Mouse (Mus musculus): ENCODE results near the gene Nelfcd. TPM values are rescaled to one million over a fixed set of nuclear protein-coding genes. Genes with fewer than 3 reads are reported as not detected.

Nelfcd gene
- polyA plus RNA-seq, 1 experiment from 2014 or later = 7.5 TPM

DNA sequence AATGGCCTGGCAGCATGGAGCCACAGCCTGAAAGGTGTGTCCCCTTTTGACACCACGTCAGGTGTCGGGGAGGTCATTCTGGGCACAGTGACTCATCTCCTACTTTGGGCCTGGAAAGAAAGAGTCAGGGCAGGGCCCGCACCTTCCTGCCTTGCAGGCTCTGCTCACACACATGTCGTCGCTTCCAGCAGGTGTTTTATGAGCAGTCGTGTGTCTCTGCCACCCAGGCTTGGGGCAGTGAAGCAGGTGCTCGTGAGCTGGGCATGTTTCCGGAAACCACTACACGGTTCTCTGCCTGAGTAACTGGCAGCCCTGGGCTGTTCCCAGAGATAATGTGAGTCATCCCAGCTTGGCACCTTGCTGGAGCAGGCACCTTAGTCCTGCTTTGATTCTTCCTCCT is 26.9 kb downstream of the Nelfcd start:
- Histone ChIP-seq H3K27ac (no peak overlapping the region), H3K4me3 (ENCODE audit: inconsistent target) (no peak overlapping the region), H3K36me3 (ENCODE audit: inconsistent target) (no peaks in the 10 kb centered on the region), H3K79me2 (ENCODE audit: inconsistent target) (peaks cover 13% of the 10 kb centered on the region)
- WGBS (ENCODE audit: missing documents) = 92% methylated on average over 9 of the region's 9 CpGs

GRCm38 (mm10) chr2:174443046-174443445 is 27.4 kb downstream of the Nelfcd start:
- Histone ChIP-seq H3K27ac (no peak overlapping the region), H3K79me2 (ENCODE audit: inconsistent target) (peaks cover 7% of the 10 kb centered on the region), H3K36me3 (ENCODE audit: inconsistent target) (no peaks in the 10 kb centered on the region), H3K4me3 (ENCODE audit: inconsistent target) (no peak overlapping the region)
- WGBS (ENCODE audit: missing documents) = 57% methylated on average over 2 of the region's 2 CpGs

DNA sequence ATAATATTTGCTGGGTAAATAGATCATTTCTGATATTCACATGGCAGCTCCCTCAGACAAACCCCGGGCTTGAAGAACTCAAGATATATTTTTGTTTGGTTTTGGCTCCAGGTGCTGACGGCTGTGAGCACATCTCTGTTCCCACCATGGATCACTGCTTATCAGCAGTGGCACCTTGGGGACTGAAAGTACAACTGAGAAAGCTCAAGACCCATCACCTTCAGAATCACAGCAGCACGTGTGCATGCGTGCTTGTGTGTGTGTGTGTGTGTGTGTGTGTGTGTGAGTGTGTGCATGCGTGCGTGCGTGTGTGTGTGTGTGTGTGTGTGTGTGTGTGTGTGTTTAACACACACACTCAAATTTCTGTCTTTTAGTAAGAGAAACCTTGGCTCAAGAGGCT is 28.8 kb downstream of the Nelfcd start:
- H3K4me3 ChIP-seq (ENCODE audit: inconsistent target) = no peak overlapping the region
- no peak overlapping the region for H3K27ac ChIP-seq
- no peaks in the 10 kb centered on the region; the same call in 1 of the 2 replicates for H3K79me2 ChIP-seq (ENCODE audit: inconsistent target)
- no peaks in the 10 kb centered on the region for H3K36me3 ChIP-seq (ENCODE audit: inconsistent target)
- 75% methylated on average over 5 of the region's 7 CpGs for WGBS (ENCODE audit: missing documents)

DNA sequence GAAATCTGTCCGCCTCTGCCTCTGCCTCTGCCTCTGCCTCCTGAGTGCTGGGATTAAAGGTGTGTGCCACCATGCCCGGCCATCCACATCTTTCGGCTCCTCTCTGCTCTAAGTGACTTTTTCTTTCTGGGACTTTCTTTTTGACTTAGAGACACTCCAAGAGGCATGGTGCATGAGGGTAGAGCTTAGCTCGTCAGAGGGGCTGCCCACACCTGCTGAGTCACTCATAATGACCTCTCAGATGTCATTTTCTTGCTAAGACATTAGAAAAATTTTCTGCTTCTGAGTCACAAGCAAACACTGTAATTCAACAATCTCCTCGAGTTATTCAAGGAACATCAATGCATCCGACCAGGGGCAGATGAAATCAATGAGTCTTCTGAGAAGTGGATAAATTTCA is 29.4 kb downstream of the Nelfcd start:
- 88% methylated on average over 6 of the region's 6 CpGs for WGBS (ENCODE audit: missing documents)
- H3K4me3 ChIP-seq (ENCODE audit: inconsistent target) = no peak overlapping the region
- H3K27ac ChIP-seq = no peak overlapping the region
- no peaks in the 10 kb centered on the region for H3K36me3 ChIP-seq (ENCODE audit: inconsistent target)
- no peaks in the 10 kb centered on the region; the same call in 1 of the 2 replicates for H3K79me2 ChIP-seq (ENCODE audit: inconsistent target)

GRCm38 (mm10) chr2:174446492-174446891 is 30.9 kb downstream of the Nelfcd start:
- Histone ChIP-seq H3K4me3 (ENCODE audit: inconsistent target) (no peak overlapping the region), H3K79me2 (ENCODE audit: inconsistent target) (no peaks in the 10 kb centered on the region; the same call in 1 of the 2 replicates), H3K36me3 (ENCODE audit: inconsistent target) (no peaks in the 10 kb centered on the region), H3K27ac (no peak overlapping the region)
- 90% methylated on average over 7 of the region's 7 CpGs for WGBS (ENCODE audit: missing documents)

GRCm38 (mm10) chr2:174446905-174447304 is 31.3 kb downstream of the Nelfcd start:
- WGBS (ENCODE audit: missing documents) = 97% methylated on average over 8 of the region's 8 CpGs

GRCm38 (mm10) chr2:174448405-174448804 is 32.8 kb downstream of the Nelfcd start:
- H3K36me3 ChIP-seq (ENCODE audit: inconsistent target) = no peaks in the 10 kb centered on the region
- 93% methylated on average over 4 of the region's 4 CpGs for WGBS (ENCODE audit: missing documents)

More at GRCm38 (mm10) chr2:174446905-174447304, 31.3 kb downstream of the Nelfcd start:
- Histone ChIP-seq H3K36me3 (ENCODE audit: inconsistent target) (no peaks in the 10 kb centered on the region), H3K79me2 (ENCODE audit: inconsistent target) (no peaks in the 10 kb centered on the region; the same call in 1 of the 2 replicates), H3K4me3 (ENCODE audit: inconsistent target) (no peak overlapping the region), H3K27ac (no peak overlapping the region)

GRCm38 (mm10) chr2:174450353-174450752 is 34.7 kb downstream of the Nelfcd start, which contains the start of gene Tubb1:
Gene Tubb1, plus strand, starts transcription at chr2:174450695.
- no peaks in the 10 kb centered on the region for H3K36me3 ChIP-seq (ENCODE audit: inconsistent target)
- no peak within 1 kb of the TSS for H3K4me3 ChIP-seq (ENCODE audit: inconsistent target)
- WGBS (ENCODE audit: missing documents) = 60% methylated on average over 4 of the region's 4 CpGs
- no peak within 1 kb of the TSS for H3K27ac ChIP-seq
- H3K79me2 ChIP-seq (ENCODE audit: inconsistent target) = no peaks in the 10 kb centered on the region

More at GRCm38 (mm10) chr2:174448405-174448804, 32.8 kb downstream of the Nelfcd start:
- H3K4me3 ChIP-seq (ENCODE audit: inconsistent target) = no peak overlapping the region
- H3K79me2 ChIP-seq (ENCODE audit: inconsistent target) = no peaks in the 10 kb centered on the region
- H3K27ac ChIP-seq = no peak overlapping the region

DNA sequence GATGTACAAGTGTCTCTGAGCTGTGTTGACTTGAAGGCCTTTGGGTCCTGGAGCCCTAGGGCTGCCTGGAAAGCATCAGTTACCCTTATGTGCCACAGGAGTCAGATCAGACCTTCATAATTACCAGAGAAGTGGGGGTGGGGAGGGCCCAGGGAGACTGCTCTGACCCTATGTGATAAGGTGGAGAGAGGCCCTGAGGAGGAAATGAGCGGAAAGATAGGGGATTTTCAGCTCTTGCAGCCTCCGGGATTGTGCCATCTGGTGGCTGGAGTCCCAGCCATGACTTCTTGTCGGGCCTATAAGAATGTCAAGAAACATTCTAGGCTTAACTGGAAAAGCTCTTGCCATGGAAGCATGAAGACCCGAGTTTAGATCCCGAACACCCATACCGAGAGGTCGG is 38.1 kb downstream of the Nelfcd start:
- Histone ChIP-seq H3K27ac (no peak overlapping the region), H3K4me3 (ENCODE audit: inconsistent target) (no peak overlapping the region), H3K36me3 (ENCODE audit: inconsistent target) (no peaks in the 10 kb centered on the region), H3K79me2 (ENCODE audit: inconsistent target) (no peaks in the 10 kb centered on the region)
- 58% methylated on average over 7 of the region's 7 CpGs for WGBS (ENCODE audit: missing documents)

DNA sequence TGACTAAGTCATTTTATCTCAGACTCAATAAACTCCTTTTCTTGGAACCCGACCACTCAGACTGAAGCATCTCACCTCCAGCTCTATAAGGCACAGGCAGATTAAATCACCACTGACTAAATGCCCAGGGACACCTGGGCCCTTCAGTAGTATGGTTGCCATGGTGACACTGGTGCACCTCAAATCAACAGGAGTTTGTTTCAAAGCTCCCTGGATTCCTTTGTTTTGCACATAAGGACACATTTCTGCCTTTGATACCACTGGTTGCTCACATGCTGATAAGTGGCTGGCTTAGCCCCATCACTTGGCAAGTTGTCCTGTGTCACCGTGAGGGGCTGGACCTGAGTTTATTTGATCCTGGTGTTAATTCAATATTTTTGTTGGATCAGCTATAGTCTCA is 43.8 kb downstream of the Nelfcd start:
- Histone ChIP-seq H3K36me3 (ENCODE audit: inconsistent target) (peaks cover 18% of the 10 kb centered on the region), H3K79me2 (ENCODE audit: inconsistent target) (peaks cover 16% of the 10 kb centered on the region), H3K4me3 (ENCODE audit: inconsistent target) (no peak overlapping the region), H3K27ac (no peak overlapping the region)
- 94% methylated on average over 2 of the region's 2 CpGs for WGBS (ENCODE audit: missing documents)

DNA sequence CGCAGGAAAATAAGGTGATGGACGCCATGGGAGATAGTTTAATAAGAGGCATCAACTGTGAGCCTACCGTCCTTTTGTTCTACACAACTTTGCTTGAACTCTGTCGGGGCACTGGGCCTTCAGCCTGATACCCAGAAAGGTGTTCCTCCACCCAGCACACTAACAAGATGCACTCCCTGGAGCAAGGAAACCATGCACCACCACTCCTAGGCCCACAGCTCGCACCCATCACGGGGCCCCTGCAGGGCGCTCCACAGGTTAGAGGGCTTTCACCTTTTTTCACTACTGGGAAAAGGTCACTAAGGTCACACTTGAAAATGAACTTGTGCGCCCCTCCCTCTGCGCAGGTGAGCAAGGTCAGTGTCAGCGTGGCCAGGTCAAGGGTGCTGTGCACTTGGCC is 47.8 kb downstream of the Nelfcd start:
- peak overlapping the region; percentile 51 for H3K27ac ChIP-seq
- 37% methylated on average over 10 of the region's 10 CpGs for WGBS (ENCODE audit: missing documents)
- H3K79me2 ChIP-seq (ENCODE audit: inconsistent target) = peaks cover 36% of the 10 kb centered on the region
- H3K36me3 ChIP-seq (ENCODE audit: inconsistent target) = peaks cover 38% of the 10 kb centered on the region
- H3K4me3 ChIP-seq (ENCODE audit: inconsistent target) = peak overlapping the region; percentile 61

GRCm38 (mm10) chr2:174463789-174464523 is 48.4 kb downstream of the Nelfcd start, which contains the start of gene Atp5e:
Gene Atp5e, minus strand, starts transcription at chr2:174464105.
- peaks cover 38% of the 10 kb centered on the region for H3K36me3 ChIP-seq (ENCODE audit: inconsistent target)
- H3K27ac ChIP-seq = peak within 1 kb of the TSS; percentile 51
- H3K79me2 ChIP-seq (ENCODE audit: inconsistent target) = peaks cover 42% of the 10 kb centered on the region
- peak within 1 kb of the TSS; percentile 61 for H3K4me3 ChIP-seq (ENCODE audit: inconsistent target)
- WGBS (ENCODE audit: missing documents) = 2% methylated on average over 47 of the region's 48 CpGs

DNA sequence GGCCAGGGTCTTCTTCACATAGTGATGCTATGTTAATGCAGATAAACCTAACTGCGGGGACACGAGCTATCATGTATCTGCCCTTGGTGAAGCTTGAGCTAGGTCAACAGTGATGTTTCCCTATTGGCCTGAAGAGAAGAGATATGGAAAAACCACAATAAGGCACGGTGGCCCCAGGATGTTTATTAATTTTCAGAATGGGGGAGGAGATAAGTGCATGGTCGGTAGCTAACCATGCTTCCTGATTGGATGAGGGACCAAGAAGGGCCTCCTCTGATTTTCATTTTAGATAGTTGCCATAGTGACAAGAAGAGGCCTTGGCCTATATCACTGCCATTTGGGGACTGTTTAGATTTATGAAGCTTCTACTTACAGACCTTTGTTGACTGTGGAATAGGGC is 54.7 kb downstream of the Nelfcd start:
- H3K4me3 ChIP-seq (ENCODE audit: inconsistent target) = no peak overlapping the region
- 82% methylated on average over 4 of the region's 4 CpGs for WGBS (ENCODE audit: missing documents)
- peaks cover 64% of the 10 kb centered on the region for H3K79me2 ChIP-seq (ENCODE audit: inconsistent target)
- H3K27ac ChIP-seq = no peak overlapping the region
- peaks cover 20% of the 10 kb centered on the region for H3K36me3 ChIP-seq (ENCODE audit: inconsistent target)

- H3K36me3 ChIP-seq (ENCODE audit: inconsistent target) = peaks cover 16% of the 10 kb centered on the region
- 97% methylated on average over 5 of the region's 7 CpGs for WGBS (ENCODE audit: missing documents)
- H3K4me3 ChIP-seq (ENCODE audit: inconsistent target) = no peak overlapping the region
- H3K79me2 ChIP-seq (ENCODE audit: inconsistent target) = peaks cover 64% of the 10 kb centered on the region
- no peak overlapping the region for H3K27ac ChIP-seq
These were observed 55.3 kb downstream of the Nelfcd start for GRCm38 (mm10) chr2:174470786-174471405.

- Histone ChIP-seq H3K27ac (peak overlapping the region; percentile 65), H3K79me2 (ENCODE audit: inconsistent target) (peaks cover 53% of the 10 kb centered on the region), H3K36me3 (ENCODE audit: inconsistent target) (peaks cover 2% of the 10 kb centered on the region; the same call in 1 of the 2 replicates), H3K4me3 (ENCODE audit: inconsistent target) (peak overlapping the region; percentile 63)
- 8% methylated on average over 30 of the region's 30 CpGs for WGBS (ENCODE audit: missing documents)
These were observed 56.8 kb downstream of the Nelfcd start for GRCm38 (mm10) chr2:174472407-174472806.

All from macrophage (primary cell).